Mouse (Mus musculus) right cerebral cortex, adult 2 months (tissue): ENCODE data around the gene E2f7.
A peak's percentile ranks its signal among the peaks of the same experiment; 100 is the strongest.

Source experiments
- DNase-seq, 2 experiments: peaks; one replicate each; pipeline ENCODE4 v3.0.0; 2021 to 2022; ENCODE audit warnings: low spot score in 2 of 2

Gene E2f7

DNA sequence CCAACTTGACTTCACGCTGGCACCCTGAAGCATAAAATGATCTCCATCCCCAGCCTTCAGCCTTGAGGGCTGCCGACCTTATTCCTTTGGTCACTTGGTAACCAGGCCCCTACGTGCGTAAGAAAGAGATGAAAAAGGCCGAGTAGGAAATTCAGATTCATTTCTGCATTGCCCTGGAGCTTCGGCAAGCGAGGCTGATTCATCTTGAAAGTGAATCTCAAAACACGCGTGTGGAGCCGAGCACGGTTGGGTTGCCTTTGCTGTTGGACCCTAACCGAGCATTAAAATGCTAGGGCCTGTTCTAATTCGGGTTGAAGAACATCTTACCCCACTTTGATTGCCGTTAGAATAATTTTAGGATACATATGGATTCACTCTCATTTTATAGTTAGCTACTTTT is 28.6 kb downstream of the E2f7 start:
- DNase-seq, result no peak

DNA sequence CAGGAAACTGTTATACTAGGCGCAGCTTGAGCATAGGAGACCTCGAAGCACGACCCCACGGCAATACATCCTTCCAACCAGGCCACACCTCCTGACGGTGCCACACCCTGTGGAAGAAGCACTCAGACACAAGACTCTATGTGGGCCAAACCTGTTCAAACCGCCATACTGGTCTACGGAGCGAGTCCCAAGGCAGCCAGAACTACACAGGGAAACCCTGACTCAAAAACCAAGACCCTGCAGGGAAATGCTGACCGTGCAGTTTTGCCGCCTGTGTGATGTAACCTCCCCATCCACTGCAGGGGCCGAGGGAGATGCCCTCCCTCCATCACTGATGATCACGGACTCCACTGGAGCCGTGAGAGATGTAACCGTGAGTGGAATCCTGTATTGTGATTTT is 36.5 kb downstream of the E2f7 start:
- DNase-seq, result no peak

- no peak for DNase-seq
Measured at GRCm38 (mm10) chr10:110782655-110783054, 37.4 kb downstream of the E2f7 start.

GRCm38 (mm10) chr10:110788049-110788752 is 43.0 kb downstream of the E2f7 start:
- no peak for DNase-seq

- DNase-seq, result no peak
Measured at GRCm38 (mm10) chr10:110789683-110790082, 44.4 kb downstream of the E2f7 start.

- no peak for DNase-seq
Measured at GRCm38 (mm10) chr10:110793150-110793787, 48.0 kb downstream of the E2f7 start.

- DNase-seq, result peak; percentile 32 to 55
Measured at GRCm38 (mm10) chr10:110794564-110795205, 49.4 kb downstream of the E2f7 start.

- DNase-seq, result no peak
Measured at GRCm38 (mm10) chr10:110795206-110795796, 50.1 kb downstream of the E2f7 start.

DNA sequence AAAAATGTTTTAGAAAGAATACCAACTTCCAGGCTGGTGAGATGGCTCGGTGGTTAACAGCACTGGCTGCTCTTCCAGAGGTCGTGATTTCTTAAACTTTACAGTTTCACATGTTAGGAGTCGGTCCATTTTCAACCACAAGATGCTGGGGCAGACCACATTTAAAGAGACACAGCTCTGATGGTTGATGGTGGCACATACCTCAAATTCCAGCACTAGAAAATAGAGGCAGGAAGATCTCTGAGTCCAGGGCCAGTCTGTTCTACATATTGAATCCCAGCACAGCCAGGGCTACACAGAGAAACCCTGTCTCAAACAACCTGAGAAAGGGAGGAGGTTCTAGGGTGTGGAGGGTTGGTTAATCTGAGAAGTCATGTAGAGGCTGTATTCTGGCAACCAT is 56.1 kb downstream of the E2f7 start:
- no peak for DNase-seq

- peak in 1 of 2 experiments; percentile 23 for DNase-seq
Measured at GRCm38 (mm10) chr10:110804279-110805024, 59.2 kb downstream of the E2f7 start.

DNA sequence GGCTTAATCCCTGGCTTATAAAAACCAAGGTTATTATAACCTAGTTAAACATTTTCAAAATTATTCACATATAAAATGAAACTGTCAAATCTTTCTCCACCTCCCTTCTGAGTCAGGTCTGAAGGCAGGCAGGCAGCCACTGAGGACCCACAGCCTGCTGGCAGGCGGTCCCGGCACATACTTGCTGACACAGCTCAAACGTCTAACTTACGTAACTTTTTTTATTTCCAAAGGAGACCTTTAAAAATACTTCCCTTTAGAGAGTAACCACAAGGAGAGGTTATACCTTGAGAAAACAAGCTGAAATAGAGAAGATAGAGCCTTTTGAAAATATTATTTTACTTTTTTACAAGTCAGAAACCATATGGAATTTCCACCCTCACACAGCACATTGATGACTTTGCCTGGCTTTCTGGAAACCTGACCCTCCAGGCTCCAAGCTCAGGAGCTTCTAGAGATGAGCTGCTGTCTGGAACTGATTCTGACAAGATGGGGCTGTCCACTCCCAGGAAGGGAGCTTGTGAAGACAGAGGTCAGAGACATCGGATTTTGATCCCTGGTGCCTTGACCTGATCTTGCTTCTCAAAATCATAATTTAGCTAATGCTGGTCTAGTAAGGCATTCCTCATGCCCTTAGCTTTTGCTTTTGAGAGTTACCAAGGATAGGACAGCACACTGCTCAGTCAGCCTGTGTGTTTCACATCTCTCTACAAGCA is 59.9 kb downstream of the E2f7 start:
- no peak for DNase-seq

- no peak for DNase-seq
Measured at GRCm38 (mm10) chr10:110806471-110806870, 61.2 kb downstream of the E2f7 start.

GRCm38 (mm10) chr10:110810528-110810927 is 65.3 kb downstream of the E2f7 start:
- no peak for DNase-seq

- DNase-seq, result no peak
Measured at GRCm38 (mm10) chr10:110811209-110811861, 66.1 kb downstream of the E2f7 start.

- no peak for DNase-seq
Measured at GRCm38 (mm10) chr10:110811862-110812225, 66.6 kb downstream of the E2f7 start.

DNA sequence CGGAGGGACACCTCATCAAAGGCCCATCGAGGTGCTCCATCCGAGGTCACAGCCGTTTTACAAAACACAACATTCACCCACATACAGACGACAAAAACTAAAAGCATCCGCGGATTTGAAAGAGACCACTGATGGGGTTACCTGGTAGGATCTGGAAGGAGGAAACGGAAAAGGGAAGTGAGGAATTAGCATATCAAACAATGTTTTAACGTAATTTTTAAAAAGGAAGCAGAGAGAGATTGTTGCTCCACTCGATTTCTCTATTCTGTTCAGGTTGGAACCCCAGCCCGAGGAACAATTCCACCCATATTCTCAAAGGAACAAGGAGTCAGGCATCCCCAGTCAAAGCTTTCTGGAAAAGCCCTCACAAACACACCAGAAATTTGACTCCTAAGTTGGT is 75.9 kb downstream of the E2f7 start:
- DNase-seq, result no peak

DNA sequence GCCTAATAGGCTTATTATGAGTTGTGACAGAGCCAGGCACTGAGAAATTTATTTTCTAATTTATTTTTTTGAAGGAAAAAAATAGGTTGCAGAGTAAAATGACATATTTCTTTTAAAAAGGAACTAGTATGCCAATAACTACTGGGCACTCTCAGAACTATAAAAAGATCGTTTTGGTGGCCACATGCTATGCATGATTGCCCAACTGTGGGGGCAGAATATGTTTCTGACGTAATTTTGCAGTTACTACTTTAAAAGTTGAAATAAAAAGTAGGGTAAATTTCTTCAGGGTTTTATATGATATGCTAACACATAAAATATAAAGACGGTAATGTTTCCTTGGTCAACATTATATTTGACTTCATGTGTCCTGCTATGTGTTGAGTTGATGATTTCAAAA is 76.5 kb downstream of the E2f7 start:
- DNase-seq, result no peak

GRCm38 (mm10) chr10:110832336-110832735 is 87.1 kb downstream of the E2f7 start:
- DNase-seq, result no peak

DNA sequence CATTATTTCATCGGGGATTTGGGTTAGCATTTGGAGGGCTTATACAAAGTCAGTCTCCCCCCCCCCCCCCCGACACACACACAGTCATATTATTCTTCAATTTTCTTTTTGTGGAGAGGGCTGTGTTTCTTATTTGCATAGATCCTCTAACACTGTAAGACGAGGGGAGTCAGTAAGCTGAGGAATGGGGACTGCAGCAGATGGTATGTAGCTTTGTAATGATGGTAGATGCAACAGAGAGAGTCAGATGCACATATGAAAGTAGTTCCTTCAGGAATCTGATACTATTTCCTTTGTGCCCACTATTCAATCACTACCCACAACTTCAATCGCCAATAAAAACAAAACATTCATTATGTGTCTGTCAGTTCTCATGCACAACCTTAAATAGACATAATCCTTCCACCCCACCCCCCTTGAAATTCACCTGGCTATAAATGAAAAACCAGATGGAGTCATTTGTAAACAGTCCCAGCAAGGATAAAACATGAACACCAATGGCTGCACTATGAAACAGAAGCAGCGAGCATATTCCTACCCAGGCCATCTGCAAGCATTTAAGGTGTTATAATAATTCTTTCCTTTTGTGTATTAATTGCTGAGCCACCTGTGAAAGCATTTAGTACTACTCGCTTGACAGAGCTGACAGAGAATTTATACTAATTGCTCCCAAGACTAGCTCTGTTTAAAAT is 90.0 kb downstream of the E2f7 start:
- DNase-seq, result no peak
